Mouse (Mus musculus) stomach, postnatal 0 days (tissue): Measurements from ENCODE around the gene Ccm2.

ENCODE experiments used
- CTCF ChIP-seq: IDR thresholded peaks from 2 replicates; pipeline ENCODE4 v1.5.1; 2016; ENCODE audit warnings: antibody characterized with exemption, low read depth, mild to moderate bottlenecking, moderate library complexity
- EP300 ChIP-seq: optimal IDR thresholded peaks from 2 replicates; pipeline ENCODE3; 2016; ENCODE audit warnings: antibody characterized with exemption

DNA sequence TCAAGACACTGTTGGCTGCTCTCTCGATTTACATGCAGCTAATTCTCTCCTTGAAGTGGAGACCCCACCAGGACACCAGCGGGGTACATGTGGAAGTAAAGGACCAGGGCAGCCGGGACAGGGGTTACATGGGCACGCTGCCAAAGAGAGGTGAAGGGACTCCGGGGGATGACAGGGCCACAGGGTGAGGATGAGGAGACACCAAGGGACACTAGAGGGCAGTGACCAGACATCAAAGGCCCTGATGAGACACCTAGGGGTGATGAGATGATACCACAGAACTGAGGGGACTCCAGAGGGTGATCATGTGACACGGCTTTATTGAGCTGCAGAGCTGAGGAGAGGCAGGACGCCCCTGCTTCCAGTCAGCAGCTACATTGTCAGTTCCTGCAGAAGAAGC lies 50.8 kb downstream of the Ccm2 start:
- no peak for TF ChIP-seq CTCF
- no peak for TF ChIP-seq EP300
